Mouse (Mus musculus) hindbrain, postnatal 0 days (tissue): Measurements from ENCODE around the gene Plagl1. TPM values are rescaled to one million over a fixed set of nuclear protein-coding genes. Genes with fewer than 3 reads are reported as not detected.
A peak's percentile ranks its signal among the peaks of the same experiment; 100 is the strongest.

Experiments
- ATAC-seq: fragments of 200-750 bp; cut with Nextera tagmentation; 2 replicates; pipeline ENCODE4 v1.8.0; 2017; ENCODE audit warnings: mild to moderate bottlenecking, moderate TSS enrichment, moderate library complexity
- DNase-seq: peaks from one replicate; pipeline ENCODE4 v3.0.0-alpha.2; 2015; ENCODE audit warnings: low spot score
- H3K27ac ChIP-seq: fragments of 300-500 bp; sonication (generic); 2 replicates; pipeline ENCODE4 v1.5.1; 2014; ENCODE audit warnings: mild to moderate bottlenecking
- H3K27me3 ChIP-seq: fragments of 300-500 bp; sonication (generic); 2 replicates; pipeline ENCODE4 v1.6.1; 2014; ENCODE audit warnings: low read length, mixed read lengths; ENCODE audit not compliant: insufficient read depth
- H3K36me3 ChIP-seq: fragments of 300-500 bp; sonication (generic); 2 replicates; pipeline ENCODE4 v1.6.1; 2014; ENCODE audit warnings: low read length, mixed read lengths; ENCODE audit not compliant: insufficient read depth
- H3K4me1 ChIP-seq: fragments of 300-500 bp; sonication (generic); 2 replicates; pipeline ENCODE4 v1.6.1; 2014; ENCODE audit warnings: antibody characterized with exemption, low read length, mixed read lengths; ENCODE audit not compliant: insufficient read depth
- H3K4me2 ChIP-seq: fragments of 300-500 bp; sonication (generic); 2 replicates; pipeline ENCODE4 v1.6.1; 2014; ENCODE audit warnings: low read depth, mild to moderate bottlenecking, low read length, moderate library complexity, mixed read lengths
- H3K4me3 ChIP-seq: fragments of 300-500 bp; sonication (generic); 2 replicates; pipeline ENCODE4 v1.5.1; 2014; ENCODE audit warnings: low read length
- H3K9ac ChIP-seq: fragments of 300-500 bp; sonication (generic); replicated peaks from 2 replicates; pipeline ENCODE4 v1.6.1; 2014; ENCODE audit warnings: mild to moderate bottlenecking, low read length, moderate library complexity, mixed read lengths
- H3K9me3 ChIP-seq: fragments of 300-500 bp; sonication (generic); 2 replicates; pipeline ENCODE4 v1.6.1; 2016; ENCODE audit warnings: low read length, mixed read lengths
- CTCF ChIP-seq: IDR thresholded peaks from 2 replicates; pipeline ENCODE4 v1.5.1; 2016; ENCODE audit warnings: antibody characterized with exemption, control low read depth, low read depth
- WGBS: fragments of 180-500 bp; shearing (Covaris S2); extraction: QIAGEN DNeasy Blood & Tissue Kit; methylation state at CpG from one replicate; pipeline ENCODE4 v1.1.7; 2014; 5-methylcytosine and 5-hydroxymethylcytosine counted together
- polyA plus RNA-seq: library from polyadenylated mRNA; unstranded; fragments of >200 nt; fragmentation: Nextera tagmentation; extraction: Ambion mirVana; gene quantifications from 2 replicates; pipeline ENCODE4 v1.2.1, GENCODE M21; 2015
- total RNA-seq: library from RNA; depleted of rRNA; stranded (reverse); fragments of >200 nt; gene quantifications from 2 replicates; pipeline ENCODE4 v1.2.3, GENCODE M21; 2014

Plagl1 gene
- total and polyA plus RNA-seq, 2 experiments from 2014 or later: 19.8 to 88.2 TPM

- no peaks in the 10 kb centered on the region for H3K36me3 ChIP-seq
- no peaks in the 10 kb centered on the region for H3K9me3 ChIP-seq
- no peak for ATAC-seq
- H3K4me1 ChIP-seq: no peaks in the 10 kb centered on the region
- no peak for TF ChIP-seq CTCF
- no peak overlapping the region for H3K4me3 ChIP-seq
- no peak for DNase-seq
- H3K27me3 ChIP-seq: no peaks in the 10 kb centered on the region
- no peak overlapping the region for H3K27ac ChIP-seq
- H3K4me2 ChIP-seq: no peak overlapping the region
- no peak overlapping the region for H3K9ac ChIP-seq
- 87% methylated on average over 5 of the region's 5 CpGs for WGBS
Measured at GRCm38 (mm10) chr10:13027702-13028101, 32.6 kb upstream of the Plagl1 start.

GRCm38 (mm10) chr10:13028215-13028614, 32.1 kb upstream of the Plagl1 start:
- no peak overlapping the region for H3K4me2 ChIP-seq
- no peak for TF ChIP-seq CTCF
- no peaks in the 10 kb centered on the region for H3K36me3 ChIP-seq
- no peak overlapping the region for H3K27ac ChIP-seq
- H3K4me3 ChIP-seq: no peak overlapping the region
- 96% methylated on average over 1 of the region's 1 CpGs for WGBS
- DNase-seq: no peak
- no peak overlapping the region for H3K9ac ChIP-seq
- no peaks in the 10 kb centered on the region for H3K9me3 ChIP-seq
- H3K27me3 ChIP-seq: no peaks in the 10 kb centered on the region
- H3K4me1 ChIP-seq: no peaks in the 10 kb centered on the region
- ATAC-seq: no peak

- H3K27me3 ChIP-seq: no peaks in the 10 kb centered on the region
- H3K27ac ChIP-seq: no peak overlapping the region
- no peak for DNase-seq
- no peak overlapping the region for H3K4me3 ChIP-seq
- ATAC-seq: no peak
- H3K4me2 ChIP-seq: no peak overlapping the region
- 90% methylated on average over 5 of the region's 5 CpGs for WGBS
- no peaks in the 10 kb centered on the region for H3K36me3 ChIP-seq
- H3K4me1 ChIP-seq: no peaks in the 10 kb centered on the region
- no peak overlapping the region for H3K9ac ChIP-seq
- no peaks in the 10 kb centered on the region for H3K9me3 ChIP-seq
- no peak for TF ChIP-seq CTCF
Measured at GRCm38 (mm10) chr10:13029416-13029815, 30.9 kb upstream of the Plagl1 start.

GRCm38 (mm10) chr10:13035270-13035669, 25.0 kb upstream of the Plagl1 start:
- TF ChIP-seq CTCF: no peak
- DNase-seq (no peak), ATAC-seq (no peak)
- WGBS: 81% methylated on average over 3 of the region's 3 CpGs
- no peaks in the 10 kb centered on the region for H3K9me3 ChIP-seq
- H3K4me1 ChIP-seq: no peaks in the 10 kb centered on the region
- H3K27ac ChIP-seq: no peak overlapping the region
- no peaks in the 10 kb centered on the region for H3K36me3 ChIP-seq
- no peak overlapping the region for H3K4me2 ChIP-seq
- no peak overlapping the region for H3K9ac ChIP-seq
- no peaks in the 10 kb centered on the region for H3K27me3 ChIP-seq
- no peak overlapping the region for H3K4me3 ChIP-seq

- no peak for ATAC-seq
- TF ChIP-seq CTCF: no peak
- H3K9ac ChIP-seq: no peak overlapping the region
- H3K4me2 ChIP-seq: no peak overlapping the region
- no peak for DNase-seq
- no peak overlapping the region for H3K4me3 ChIP-seq
- no peaks in the 10 kb centered on the region for H3K9me3 ChIP-seq
- H3K4me1 ChIP-seq: no peaks in the 10 kb centered on the region
- no peaks in the 10 kb centered on the region for H3K36me3 ChIP-seq
- no peaks in the 10 kb centered on the region for H3K27me3 ChIP-seq
- H3K27ac ChIP-seq: no peak overlapping the region
- 87% methylated on average over 5 of the region's 5 CpGs for WGBS
Measured at GRCm38 (mm10) chr10:13039637-13040174, 20.6 kb upstream of the Plagl1 start.

GRCm38 (mm10) chr10:13044659-13045058, 15.6 kb upstream of the Plagl1 start:
- peak; percentile 58 for ATAC-seq
- no peaks in the 10 kb centered on the region for H3K27me3 ChIP-seq
- H3K9me3 ChIP-seq: no peaks in the 10 kb centered on the region
- TF ChIP-seq CTCF: no peak
- no peak overlapping the region for H3K27ac ChIP-seq
- no peaks in the 10 kb centered on the region for H3K36me3 ChIP-seq
- peak; percentile 72 for DNase-seq
- no peak overlapping the region for H3K9ac ChIP-seq
- H3K4me1 ChIP-seq: no peaks in the 10 kb centered on the region
- peak overlapping the region; percentile 21; the same call in 1 of the 2 replicates for H3K4me2 ChIP-seq
- H3K4me3 ChIP-seq: no peak overlapping the region
- WGBS: 43% methylated on average over 11 of the region's 11 CpGs

- no peak for ATAC-seq
- H3K36me3 ChIP-seq: no peaks in the 10 kb centered on the region
- DNase-seq: peak; percentile 6
Measured at GRCm38 (mm10) chr10:13047816-13048215, 12.5 kb upstream of the Plagl1 start.

More at GRCm38 (mm10) chr10:13047816-13048215, 12.5 kb upstream of the Plagl1 start:
- Histone ChIP-seq H3K4me2 (no peak overlapping the region), H3K4me1 (no peaks in the 10 kb centered on the region), H3K9ac (no peak overlapping the region), H3K9me3 (no peaks in the 10 kb centered on the region), H3K27ac (no peak overlapping the region), H3K4me3 (no peak overlapping the region), H3K27me3 (no peaks in the 10 kb centered on the region)
- WGBS: 52% methylated on average over 4 of the region's 4 CpGs
- TF ChIP-seq CTCF: no peak
